Mouse (Mus musculus) liver, adult 2 months (tissue): ENCODE measurements around the gene Kdm2a.
"Not testable (repeated sequence)": the region's sequence is repeated elsewhere in the genome, so short reads cannot be mapped to it uniquely, and the experiment has no call there.

Experiments
- CTCF ChIP-seq: fragments of 200-500 bp; IDR thresholded peaks from 2 replicates; pipeline ENCODE4 v1.5.1; 2011; ENCODE audit warnings: low read depth, low read length, control low read depth
- POLR2A ChIP-seq: fragments of 200-500 bp; IDR thresholded peaks from 2 replicates; pipeline ENCODE4 v1.6.1; 2011; ENCODE audit warnings: low read length, control low read depth; ENCODE audit not compliant: insufficient read depth; ENCODE audit errors: extremely low read depth

DNA sequence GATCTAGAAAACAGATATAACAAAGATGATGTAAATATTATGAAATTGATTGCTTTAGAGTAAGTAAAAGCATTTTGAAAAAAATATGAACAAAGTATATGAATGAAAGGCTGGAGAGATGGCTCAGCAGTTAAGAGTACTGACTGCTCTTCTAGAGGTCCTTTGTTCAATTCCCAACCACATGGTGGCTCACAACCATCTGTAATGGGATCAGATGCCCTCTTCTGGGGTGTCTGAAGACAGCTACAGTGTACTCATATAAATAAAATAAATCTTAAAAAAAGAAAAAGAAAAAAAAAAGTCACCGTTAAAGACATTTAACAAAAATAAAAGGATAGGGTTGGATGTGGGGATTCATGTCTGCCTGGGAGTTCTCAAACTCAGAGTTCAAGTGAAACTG, 15.8 kb downstream of the Kdm2a start:
- TF ChIP-seq CTCF, POLR2A: not testable (repeated sequence)
